Mouse (Mus musculus) midbrain, embryonic 11.5 days (tissue): ENCODE data around the gene Ddx19a. TPM values are rescaled to one million over a fixed set of nuclear protein-coding genes. Genes with fewer than 3 reads are reported as not detected.
"Not testable (repeated sequence)": the region's sequence is repeated elsewhere in the genome, so short reads cannot be mapped to it uniquely, and the experiment has no call there.

Experiments
- ATAC-seq: fragments of 200-750 bp; cut with Nextera tagmentation; 2 replicates; pipeline ENCODE4 v1.8.0; 2017; ENCODE audit warnings: moderate TSS enrichment, moderate library complexity; ENCODE audit not compliant: low FRiP score
- DNase-seq: peaks from one replicate; pipeline ENCODE4 v3.0.0; 2015; ENCODE audit warnings: low spot score; ENCODE audit errors: missing footprints
- H3K27ac ChIP-seq: fragments of 300-500 bp; sonication (generic); 2 replicates; pipeline ENCODE4 v1.5.1; 2014; ENCODE audit warnings: low read depth, low read length
- H3K27me3 ChIP-seq: fragments of 300-500 bp; sonication (generic); 2 replicates; pipeline ENCODE4 v1.6.1; 2014; ENCODE audit warnings: mild to moderate bottlenecking, low read length, moderate library complexity, mixed read lengths; ENCODE audit not compliant: control insufficient read depth, insufficient read depth
- H3K36me3 ChIP-seq: fragments of 300-500 bp; sonication (generic); 2 replicates; pipeline ENCODE4 v1.6.1; 2014; ENCODE audit warnings: mild to moderate bottlenecking, low read length, moderate library complexity, mixed read lengths; ENCODE audit not compliant: control insufficient read depth, insufficient read depth
- H3K4me1 ChIP-seq: fragments of 300-500 bp; sonication (generic); 2 replicates; pipeline ENCODE4 v1.6.1; 2014; ENCODE audit warnings: low read length; ENCODE audit not compliant: control insufficient read depth, insufficient read depth
- H3K4me2 ChIP-seq: fragments of 300-500 bp; sonication (generic); 2 replicates; pipeline ENCODE4 v1.6.1; 2014; ENCODE audit warnings: mild to moderate bottlenecking, moderate library complexity
- H3K4me3 ChIP-seq: fragments of 300-500 bp; sonication (generic); 2 replicates; pipeline ENCODE4 v1.5.1; 2014; ENCODE audit warnings: low read depth, low read length
- H3K9ac ChIP-seq: fragments of 300-500 bp; sonication (generic); 2 replicates; pipeline ENCODE4 v1.6.1; 2014; ENCODE audit warnings: low read length
- H3K9me3 ChIP-seq: fragments of 300-500 bp; sonication (generic); 2 replicates; pipeline ENCODE4 v1.6.1; 2016; ENCODE audit warnings: low read length; ENCODE audit not compliant: control insufficient read depth
- WGBS: fragments of 180-500 bp; shearing (Covaris S2); extraction: QIAGEN DNeasy Blood & Tissue Kit; methylation state at CpG from one replicate; pipeline ENCODE4 v1.1.7; 2014; 5-methylcytosine and 5-hydroxymethylcytosine counted together
- microRNA-seq: library from miRNA; unstranded; fragments of <30 nt; microRNA quantifications from one replicate; pipeline ENCODE4, GENCODE M21; 2017
- polyA plus RNA-seq: library from polyadenylated mRNA; unstranded; fragments of >200 nt; fragmentation: Nextera tagmentation; extraction: Ambion mirVana; gene quantifications from 2 replicates; pipeline ENCODE4 v1.2.1, GENCODE M21; 2014

The Ddx19a gene
- polyA plus RNA-seq, 1 experiment from 2014 or later: 32.8 TPM

DNA sequence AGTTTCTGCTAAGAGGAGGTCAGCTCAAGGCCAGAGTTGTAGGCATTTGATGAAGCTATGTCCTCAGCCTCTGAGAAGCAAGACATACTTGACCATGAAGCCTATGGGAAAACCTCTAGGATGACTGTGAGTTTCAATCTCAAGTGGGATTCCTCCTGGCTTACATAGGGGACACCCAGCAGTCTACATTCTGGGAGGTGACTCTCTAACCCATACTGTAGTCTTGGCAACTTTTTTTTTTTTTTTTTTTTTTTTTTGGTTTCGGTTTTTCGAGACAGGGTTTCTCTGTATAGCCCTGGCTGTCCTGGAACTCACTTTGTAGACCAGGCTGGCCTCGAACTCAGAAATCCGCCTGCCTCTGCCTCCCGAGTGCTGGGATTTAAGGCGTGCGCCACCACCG is 67.9 kb downstream of the Ddx19a start:
- 94% methylated on average over 6 of the region's 8 CpGs for WGBS
- H3K4me3 ChIP-seq, H3K4me2 ChIP-seq, H3K4me1 ChIP-seq, DNase-seq, H3K36me3 ChIP-seq, H3K27ac ChIP-seq, H3K9ac ChIP-seq, H3K27me3 ChIP-seq, ATAC-seq, H3K9me3 ChIP-seq: not testable (repeated sequence)

DNA sequence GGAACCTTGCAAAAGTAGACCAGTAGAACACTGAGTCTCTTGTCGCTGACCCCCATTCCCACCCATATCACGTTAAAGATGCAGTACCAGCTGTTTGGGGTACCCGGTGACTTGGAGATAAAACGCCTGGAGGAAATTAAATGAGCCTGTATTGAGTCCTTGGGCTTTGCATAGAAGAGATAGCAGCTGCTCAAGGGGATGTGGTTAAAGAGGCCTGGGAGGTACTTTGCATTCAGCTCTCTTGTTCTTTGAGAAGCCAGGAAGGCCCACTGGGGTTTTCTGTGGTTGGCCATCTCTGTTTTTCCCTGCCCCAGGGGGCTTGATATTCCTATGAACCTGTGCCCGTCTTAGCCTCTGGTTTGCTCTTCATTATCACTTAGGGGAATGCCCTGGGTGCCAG is 68.5 kb downstream of the Ddx19a start:
- no peak for DNase-seq
- H3K27ac ChIP-seq: no peak overlapping the region
- WGBS: 61% methylated on average over 5 of the region's 5 CpGs
- H3K4me2 ChIP-seq: no peak overlapping the region
- no peak for ATAC-seq
- no peaks in the 10 kb centered on the region for H3K36me3 ChIP-seq
- no peaks in the 10 kb centered on the region for H3K27me3 ChIP-seq
- no peaks in the 10 kb centered on the region for H3K4me1 ChIP-seq
- H3K9me3 ChIP-seq: no peaks in the 10 kb centered on the region
- no peak overlapping the region for H3K4me3 ChIP-seq
- no peak overlapping the region for H3K9ac ChIP-seq

DNA sequence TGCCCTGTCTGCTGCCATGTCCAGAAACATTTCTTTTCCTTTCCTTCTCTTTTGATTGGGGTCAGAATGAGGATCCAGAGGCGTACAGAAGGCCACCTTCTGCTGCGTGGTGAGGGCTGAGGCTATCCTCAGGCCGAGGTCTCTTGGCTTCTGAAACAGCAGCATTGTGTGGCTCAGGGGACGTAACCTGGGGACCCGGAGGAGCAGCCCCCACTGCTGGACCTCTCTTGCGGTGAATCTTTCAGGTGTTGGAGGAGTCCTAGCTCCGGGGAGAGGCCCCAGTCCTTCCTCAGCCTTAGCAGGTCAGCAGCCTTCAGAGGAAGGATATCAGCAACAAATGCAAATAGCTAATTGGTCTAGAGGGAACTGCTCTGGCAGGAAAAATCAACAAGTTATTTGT is 69.2 kb downstream of the Ddx19a start:
- ATAC-seq (no peak), DNase-seq (no peak)
- 85% methylated on average over 7 of the region's 7 CpGs for WGBS
- H3K4me2 ChIP-seq: no peak overlapping the region
- H3K9ac ChIP-seq: no peak overlapping the region
- no peaks in the 10 kb centered on the region for H3K27me3 ChIP-seq
- no peak overlapping the region for H3K4me3 ChIP-seq
- H3K9me3 ChIP-seq: no peaks in the 10 kb centered on the region
- no peak overlapping the region for H3K27ac ChIP-seq
- H3K36me3 ChIP-seq: no peaks in the 10 kb centered on the region
- no peaks in the 10 kb centered on the region for H3K4me1 ChIP-seq

DNA sequence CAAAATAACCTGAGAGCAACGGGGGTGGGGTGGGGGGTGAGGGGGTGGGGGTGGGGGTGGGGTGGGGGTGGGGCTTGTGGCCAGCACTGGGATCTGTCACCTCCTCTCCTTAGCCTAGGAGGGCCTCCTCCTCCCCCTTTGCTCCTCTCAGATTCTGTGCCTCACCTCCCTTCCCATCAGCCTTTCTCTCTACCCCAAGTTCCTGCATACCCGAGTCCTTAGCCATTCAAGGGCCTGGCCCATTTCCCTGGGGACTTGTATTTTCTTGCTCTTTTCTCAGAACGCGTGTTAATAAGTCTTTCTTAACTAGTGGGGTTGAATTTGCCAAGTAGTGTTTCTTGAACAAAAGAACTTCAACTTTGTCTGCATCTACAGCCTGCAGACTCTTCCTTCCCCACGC is 70.9 kb downstream of the Ddx19a start:
- H3K36me3 ChIP-seq: no peaks in the 10 kb centered on the region
- H3K27me3 ChIP-seq: no peaks in the 10 kb centered on the region
- 56% methylated on average over 5 of the region's 5 CpGs for WGBS
- H3K4me3 ChIP-seq: no peak overlapping the region
- H3K4me2 ChIP-seq: no peak overlapping the region
- no peak for ATAC-seq
- no peak overlapping the region for H3K9ac ChIP-seq
- no peaks in the 10 kb centered on the region for H3K9me3 ChIP-seq
- no peak overlapping the region for H3K27ac ChIP-seq
- peaks cover under 1% of the 10 kb centered on the region for H3K4me1 ChIP-seq
- DNase-seq: no peak

DNA sequence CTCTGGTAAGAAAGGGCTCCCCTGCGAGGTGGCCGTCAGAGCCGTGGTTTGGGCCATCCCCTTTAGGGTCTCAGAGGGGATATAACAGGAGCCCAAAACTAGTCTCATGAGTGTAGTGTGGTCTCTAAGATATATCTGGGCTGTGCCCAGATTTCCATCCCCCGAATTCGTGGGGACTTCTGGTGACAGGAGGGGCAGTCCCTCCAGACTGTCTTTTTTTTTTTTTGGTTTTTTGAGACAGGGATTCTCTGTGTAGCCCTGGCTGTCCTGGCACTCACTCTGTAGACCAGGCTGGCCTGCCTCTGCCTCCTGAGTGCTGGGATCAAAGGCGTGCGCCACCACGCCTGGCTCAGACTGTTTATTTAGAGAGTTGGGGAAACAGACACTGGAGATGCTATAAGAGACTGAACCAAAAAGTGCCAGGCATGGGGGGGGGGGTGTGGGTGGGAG is 71.9 kb downstream of the Ddx19a start:
- H3K36me3 ChIP-seq: no peaks in the 10 kb centered on the region
- no peaks in the 10 kb centered on the region for H3K27me3 ChIP-seq
- DNase-seq (no peak), ATAC-seq (no peak)
- H3K4me3 ChIP-seq: no peak overlapping the region
- no peak overlapping the region for H3K4me2 ChIP-seq
- H3K4me1 ChIP-seq: peaks cover 10% of the 10 kb centered on the region
- no peak overlapping the region for H3K27ac ChIP-seq
- no peak overlapping the region for H3K9ac ChIP-seq
- H3K9me3 ChIP-seq: no peaks in the 10 kb centered on the region
- WGBS: 84% methylated on average over 8 of the region's 8 CpGs

Small RNA genes lying within 50 kb of the gene (microRNA-seq; reads per million reads assigned to microRNA genes)
- gene Gm24103 (not detected), gene Mir3473d (not detected)

Other genes with a start within 250 kb of the Ddx19a start
- 0.38 and 0.81 TPM in 2 replicates for gene Il34, start 191.9 kb downstream of the Ddx19a start, polyA plus RNA-seq
- gene Cog4, start 151.2 kb downstream of the Ddx19a start, polyA plus RNA-seq: 65.3 and 70.0 TPM in 2 replicates
- 203 and 205 TPM in 2 replicates for gene Sf3b3, start 151.0 kb downstream of the Ddx19a start, polyA plus RNA-seq
- gene Fuk, start 95.3 kb downstream of the Ddx19a start, polyA plus RNA-seq: 4.0 and 4.3 TPM in 2 replicates
- 11.2 and 11.3 TPM in 2 replicates for gene St3gal2, start 77.9 kb downstream of the Ddx19a start, polyA plus RNA-seq
- gene Ddx19b, start 34.0 kb upstream of the Ddx19a start, polyA plus RNA-seq: 7.9 and 8.3 TPM in 2 replicates
- 73.2 and 79.9 TPM in 2 replicates for gene Aars, start 35.3 kb upstream of the Ddx19a start, polyA plus RNA-seq
- 8.4 and 10.8 TPM in 2 replicates for gene Exosc6, start 58.5 kb upstream of the Ddx19a start, polyA plus RNA-seq
- gene Clec18a, start 94.6 kb upstream of the Ddx19a start, polyA plus RNA-seq: 0.41 and 0.77 TPM in 2 replicates
- 5.0 and 7.1 TPM in 2 replicates for gene Pdpr, start 96.8 kb upstream of the Ddx19a start, polyA plus RNA-seq